Mouse (Mus musculus): Measurements from ENCODE around the gene Olfr972. TPM values are rescaled to one million over a fixed set of nuclear protein-coding genes. Genes with fewer than 3 reads are reported as not detected.
"Not testable (repeated sequence)": the region's sequence is repeated elsewhere in the genome, so short reads cannot be mapped to it uniquely, and the experiment has no call there.

Olfr972 gene
- not detected in 2 replicates for total RNA-seq (2014; fragmentation: Nextera tagmentation)
- not detected in 2 replicates for total RNA-seq (2017)

- no peak for ATAC-seq (replicated peaks; ENCODE audit: poor library complexity, severe bottlenecking)
Observed at GRCm38 (mm10) chr9:39866122-39866521, at the start of gene Olfr972. Olfr972 (plus strand) TSS chr9:39866422.

- not testable (repeated sequence) for ATAC-seq (replicated peaks; ENCODE audit: poor library complexity, severe bottlenecking)
Observed at GRCm38 (mm10) chr9:39836576-39836975, 29.6 kb upstream of the Olfr972 start, which contains the start of gene Olfr971. Olfr971 (plus strand) TSS chr9:39836876.

- not testable (repeated sequence) for ATAC-seq (replicated peaks; ENCODE audit: poor library complexity, severe bottlenecking)
Observed at GRCm38 (mm10) chr9:39871986-39872385, 5.8 kb downstream of the Olfr972 start.

GRCm38 (mm10) chr9:39877541-39878396, 11.5 kb downstream of the Olfr972 start:
- not testable (repeated sequence) for ATAC-seq (replicated peaks; ENCODE audit: poor library complexity, severe bottlenecking)

- peak; percentile 91 for ATAC-seq (replicated peaks; ENCODE audit: poor library complexity, severe bottlenecking)
Observed at GRCm38 (mm10) chr9:39905106-39905505, 38.9 kb downstream of the Olfr972 start.

- ATAC-seq (replicated peaks; ENCODE audit: poor library complexity, severe bottlenecking) = no peak
Observed at GRCm38 (mm10) chr9:39907036-39907435, 40.8 kb downstream of the Olfr972 start, which contains the start of gene Olfr229. Olfr229 (plus strand) TSS chr9:39907336.

GRCm38 (mm10) chr9:39909939-39910338, 43.7 kb downstream of the Olfr972 start:
- ATAC-seq (replicated peaks; ENCODE audit: poor library complexity, severe bottlenecking) = peak; percentile 97

Other genes starting within 250 kb of the Olfr972 start
- not detected in 2 replicates for gene Olfr960, start 245.0 kb upstream of the Olfr972 start, total RNA-seq (2014; fragmentation: Nextera tagmentation)
- gene Olfr960, start 245.0 kb upstream of the Olfr972 start, total RNA-seq (2017) = not detected in 2 replicates
- not detected in 2 replicates for gene Olfr961, start 221.3 kb upstream of the Olfr972 start, total RNA-seq (2014; fragmentation: Nextera tagmentation)
- gene Olfr961, start 221.3 kb upstream of the Olfr972 start, total RNA-seq (2017) = not detected in 2 replicates
- gene Olfr963, start 199.2 kb upstream of the Olfr972 start, total RNA-seq (2014; fragmentation: Nextera tagmentation) = not detected in 2 replicates
- not detected in 2 replicates for gene Olfr963, start 199.2 kb upstream of the Olfr972 start, total RNA-seq (2017)
- not detected in 2 replicates for gene Olfr149, start 159.3 kb upstream of the Olfr972 start, total RNA-seq (2014; fragmentation: Nextera tagmentation)
- not detected in 2 replicates for gene Olfr149, start 159.3 kb upstream of the Olfr972 start, total RNA-seq (2017)
- not detected in 2 replicates for gene Olfr965, start 155.1 kb upstream of the Olfr972 start, total RNA-seq (2014; fragmentation: Nextera tagmentation)
- not detected in 2 replicates for gene Olfr965, start 155.1 kb upstream of the Olfr972 start, total RNA-seq (2017)
- not detected in 2 replicates for gene Olfr150, start 135.4 kb upstream of the Olfr972 start, total RNA-seq (2014; fragmentation: Nextera tagmentation)
- gene Olfr150, start 135.4 kb upstream of the Olfr972 start, total RNA-seq (2017) = not detected in 2 replicates
- not detected in 2 replicates for gene Olfr967, start 120.2 kb upstream of the Olfr972 start, total RNA-seq (2014; fragmentation: Nextera tagmentation)
- gene Olfr967, start 120.2 kb upstream of the Olfr972 start, total RNA-seq (2017) = not detected in 2 replicates
- not detected in 2 replicates for gene Olfr968, start 83.2 kb upstream of the Olfr972 start, total RNA-seq (2014; fragmentation: Nextera tagmentation)
- gene Olfr968, start 83.2 kb upstream of the Olfr972 start, total RNA-seq (2017) = not detected in 2 replicates
- not detected in 2 replicates for gene Olfr969, start 75.5 kb upstream of the Olfr972 start, total RNA-seq (2014; fragmentation: Nextera tagmentation)
- not detected in 2 replicates for gene Olfr969, start 75.5 kb upstream of the Olfr972 start, total RNA-seq (2017)
- not detected in 2 replicates for gene Olfr970, start 57.6 kb upstream of the Olfr972 start, total RNA-seq (2014; fragmentation: Nextera tagmentation)
- not detected in 2 replicates for gene Olfr970, start 57.6 kb upstream of the Olfr972 start, total RNA-seq (2017)
- not detected in 2 replicates for gene Olfr971, start 29.5 kb upstream of the Olfr972 start, total RNA-seq (2014; fragmentation: Nextera tagmentation)
- gene Olfr971, start 29.5 kb upstream of the Olfr972 start, total RNA-seq (2017) = not detected in 2 replicates
- not detected in 2 replicates for gene Olfr229, start 40.9 kb downstream of the Olfr972 start, total RNA-seq (2014; fragmentation: Nextera tagmentation)
- not detected in 2 replicates for gene Olfr229, start 40.9 kb downstream of the Olfr972 start, total RNA-seq (2017)
- gene Olfr974, start 71.1 kb downstream of the Olfr972 start, total RNA-seq (2014; fragmentation: Nextera tagmentation) = not detected in 2 replicates
- gene Olfr974, start 71.1 kb downstream of the Olfr972 start, total RNA-seq (2017) = not detected in 2 replicates
- gene Olfr975, start 85.6 kb downstream of the Olfr972 start, total RNA-seq (2014; fragmentation: Nextera tagmentation) = not detected in 2 replicates
- not detected in 2 replicates for gene Olfr975, start 85.6 kb downstream of the Olfr972 start, total RNA-seq (2017)
- not detected in 2 replicates for gene Olfr976, start 94.7 kb downstream of the Olfr972 start, total RNA-seq (2014; fragmentation: Nextera tagmentation)
- gene Olfr976, start 94.7 kb downstream of the Olfr972 start, total RNA-seq (2017) = not detected in 2 replicates
- gene Olfr978, start 125.7 kb downstream of the Olfr972 start, total RNA-seq (2014; fragmentation: Nextera tagmentation) = not detected in 2 replicates
- gene Olfr978, start 125.7 kb downstream of the Olfr972 start, total RNA-seq (2017) = not detected in 2 replicates
- gene Olfr979, start 137.0 kb downstream of the Olfr972 start, total RNA-seq (2014; fragmentation: Nextera tagmentation) = not detected in 2 replicates
- gene Olfr979, start 137.0 kb downstream of the Olfr972 start, total RNA-seq (2017) = not detected in 2 replicates
- gene Olfr980, start 143.2 kb downstream of the Olfr972 start, total RNA-seq (2014; fragmentation: Nextera tagmentation) = not detected in 2 replicates
- gene Olfr980, start 143.2 kb downstream of the Olfr972 start, total RNA-seq (2017) = not detected in 2 replicates
- gene Olfr981, start 155.0 kb downstream of the Olfr972 start, total RNA-seq (2014; fragmentation: Nextera tagmentation) = not detected in 2 replicates
- gene Olfr981, start 155.0 kb downstream of the Olfr972 start, total RNA-seq (2017) = not detected in 2 replicates
- not detected in 2 replicates for gene Olfr982, start 207.4 kb downstream of the Olfr972 start, total RNA-seq (2014; fragmentation: Nextera tagmentation)
- not detected in 2 replicates for gene Olfr982, start 207.4 kb downstream of the Olfr972 start, total RNA-seq (2017)
- not detected in 2 replicates for gene Olfr983, start 227.2 kb downstream of the Olfr972 start, total RNA-seq (2014; fragmentation: Nextera tagmentation)
- not detected in 2 replicates for gene Olfr983, start 227.2 kb downstream of the Olfr972 start, total RNA-seq (2017)
- gene Olfr984, start 247.8 kb downstream of the Olfr972 start, total RNA-seq (2014; fragmentation: Nextera tagmentation) = not detected in 2 replicates
- gene Olfr984, start 247.8 kb downstream of the Olfr972 start, total RNA-seq (2017) = not detected in 2 replicates

Data from granulocyte monocyte progenitor cell, adult 5-6 weeks (primary cell).